Mouse (Mus musculus): ENCODE measurements around the gene Cdhr5.

DNA sequence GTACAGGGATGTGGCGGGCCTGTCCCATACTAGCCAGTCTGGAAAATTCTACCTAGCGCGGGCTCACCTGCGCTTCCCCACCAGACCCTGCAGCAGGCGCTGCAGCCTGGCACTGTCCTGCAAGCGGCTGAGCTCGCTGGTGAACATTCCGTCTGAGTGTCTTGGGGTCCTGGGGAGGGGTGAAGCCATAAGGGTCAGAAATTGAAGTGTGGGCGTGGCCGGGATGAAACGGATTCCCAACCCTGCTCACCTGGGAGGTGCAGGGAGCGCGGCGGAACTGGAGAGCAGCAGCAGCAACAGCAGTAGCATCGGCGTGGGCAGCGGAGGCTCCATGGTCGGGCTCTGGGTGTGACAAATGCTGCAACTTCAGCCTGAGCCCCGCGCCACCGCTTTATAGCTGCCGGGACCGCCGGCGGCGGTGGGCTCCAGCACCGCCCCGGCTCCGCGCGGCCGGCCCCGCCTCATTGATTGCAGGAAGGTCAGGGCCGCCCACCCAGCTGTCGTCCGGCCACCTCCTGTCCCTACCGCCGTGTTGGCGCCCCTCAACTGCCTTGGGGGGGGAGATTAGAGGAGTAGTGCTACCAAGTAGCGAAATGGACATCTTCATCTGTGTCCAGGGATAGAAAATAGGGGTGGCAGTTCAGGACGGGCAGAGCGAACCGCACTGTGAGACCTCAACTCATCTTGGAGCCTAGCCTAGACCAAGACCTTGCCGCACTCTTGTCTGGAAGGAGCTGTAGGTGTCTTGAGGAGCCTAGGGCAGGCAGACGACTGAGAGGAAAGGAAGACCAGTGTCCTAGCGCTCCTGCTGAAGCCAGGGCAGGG, 2.4 kb upstream of the Cdhr5 start, which contains the start of gene Sct:
- TF ChIP-seq CTCF (IDR thresholded peaks at IDR 0.05; ENCODE audit: extremely low read depth, insufficient read depth, insufficient read length, insufficient replicate concordance) (no peak), POLR2A (IDR thresholded peaks at IDR 0.05; ENCODE audit: low read depth, low read length) (no peak)
